Mouse (Mus musculus) heart, postnatal 36 days (tissue): Measurements from ENCODE around the gene Cebpb. TPM values are rescaled to one million over a fixed set of nuclear protein-coding genes. Genes with fewer than 3 reads are reported as not detected.
A peak's percentile ranks its signal among the peaks of the same experiment; 100 is the strongest.
"Not testable (repeated sequence)": the region's sequence is repeated elsewhere in the genome, so short reads cannot be mapped to it uniquely, and the experiment has no call there.

ENCODE experiments used
- DNase-seq, 2 experiments: peaks; one replicate each; pipeline ENCODE4 v3.0.0; 2021 to 2022
- intact Hi-C: fragments of 180-260 bp; cut with DNase I; formaldehyde crosslinking; loops from one replicate; pipeline ENCODE4 v1.15.1; 2025
- total RNA-seq, 2 experiments: library from RNA; stranded (reverse); gene quantifications; 2 replicates each; pipeline ENCODE4 v1.2.3; 2021

Cebpb gene
- total RNA-seq, result 100 to 1,000 TPM in 1 of 2 experiments, 10 to 100 TPM in 1; 93.7 to 108 TPM

DNA sequence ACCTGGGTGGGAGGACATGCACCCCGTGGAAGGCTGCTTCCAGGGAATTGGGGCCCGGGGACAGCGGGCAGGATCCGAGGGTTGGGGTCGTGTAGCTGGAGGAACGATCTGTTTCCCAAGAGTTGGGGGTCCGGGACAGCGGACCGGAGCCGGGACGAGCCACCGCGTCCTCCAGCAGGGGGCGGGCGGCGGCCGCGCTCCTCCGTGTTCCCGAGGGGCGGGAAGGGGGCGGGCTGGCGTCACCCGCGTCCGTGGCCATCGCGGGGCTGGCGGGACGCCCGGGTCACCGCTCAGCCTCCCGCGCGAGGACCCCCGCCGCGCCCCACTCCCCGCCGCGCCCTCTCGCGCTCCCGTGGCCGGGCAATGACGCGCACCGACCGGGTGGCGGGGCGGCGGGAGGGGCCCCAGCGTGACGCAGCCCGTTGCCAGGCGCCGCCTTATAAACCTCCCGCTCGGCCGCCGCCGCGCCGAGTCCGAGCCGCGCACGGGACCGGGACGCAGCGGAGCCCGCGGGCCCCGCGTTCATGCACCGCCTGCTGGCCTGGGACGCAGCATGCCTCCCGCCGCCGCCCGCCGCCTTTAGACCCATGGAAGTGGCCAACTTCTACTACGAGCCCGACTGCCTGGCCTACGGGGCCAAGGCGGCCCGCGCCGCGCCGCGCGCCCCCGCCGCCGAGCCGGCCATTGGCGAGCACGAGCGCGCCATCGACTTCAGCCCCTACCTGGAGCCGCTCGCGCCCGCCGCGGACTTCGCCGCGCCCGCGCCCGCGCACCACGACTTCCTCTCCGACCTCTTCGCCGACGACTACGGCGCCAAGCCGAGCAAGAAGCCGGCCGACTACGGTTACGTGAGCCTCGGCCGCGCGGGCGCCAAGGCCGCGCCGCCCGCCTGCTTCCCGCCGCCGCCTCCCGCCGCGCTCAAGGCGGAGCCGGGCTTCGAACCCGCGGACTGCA is at the start of gene Cebpb:
Cebpb (plus strand) TSS at position 418 of the 954 bp plus-strand sequence.
- DNase-seq, result peak; percentile 92 to 97
- intact Hi-C loops, result loop anchor here (2.0 to 10.0 kb wide), 3 partner anchors 90 to 386 kb away; no protein-coding TSS in a partner anchor

- peak in 1 of 2 experiments; percentile 48 for DNase-seq
- intact Hi-C loops, result loop anchor here (5.0 kb wide), 1 partner anchor 257 kb away; no protein-coding TSS in a partner anchor
These were observed 48.4 kb upstream of the Cebpb start for GRCm38 (mm10) chr2:167640279-167640678.

DNA sequence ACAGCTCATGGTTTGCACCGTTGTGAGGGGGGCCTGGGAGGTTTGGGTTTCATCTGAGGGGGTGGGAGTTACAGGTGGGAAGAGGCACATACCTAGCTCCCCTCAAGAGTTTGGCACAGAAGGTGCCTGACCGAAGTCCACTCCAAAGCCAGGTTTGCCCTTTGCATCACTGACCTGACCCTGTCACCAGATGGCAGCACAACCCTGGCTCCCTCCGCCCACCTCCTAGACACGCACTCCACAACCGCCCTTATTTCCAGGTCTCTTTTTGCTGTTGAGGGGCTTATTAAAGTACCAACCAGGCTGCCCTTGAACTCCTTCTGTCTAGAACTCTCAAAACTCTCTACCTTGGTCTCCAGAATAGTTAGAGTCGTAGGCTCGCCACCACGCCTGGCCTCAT is 47.4 kb upstream of the Cebpb start:
- peak; percentile 60 to 61 for DNase-seq
- intact Hi-C loops, result loop anchor here (1.0 to 5.0 kb wide), 2 partner anchors 34 to 256 kb away; no protein-coding TSS in a partner anchor

- intact Hi-C loops, result loop anchor here (5.0 kb wide), 1 partner anchor 255 kb away; no protein-coding TSS in a partner anchor
- DNase-seq, result no peak
These were observed 46.6 kb upstream of the Cebpb start for GRCm38 (mm10) chr2:167642164-167642563.

GRCm38 (mm10) chr2:167643356-167644052 is 45.2 kb upstream of the Cebpb start:
- intact Hi-C loops, result loop anchor here (5.0 kb wide), 1 partner anchor 254 kb away; no protein-coding TSS in a partner anchor
- DNase-seq, result not testable (repeated sequence)

- intact Hi-C loops, result no loop called here
- DNase-seq, result no peak
These were observed 42.3 kb upstream of the Cebpb start for GRCm38 (mm10) chr2:167646411-167646810.

- DNase-seq, result no peak
- intact Hi-C loops, result no loop called here
These were observed 39.3 kb upstream of the Cebpb start for GRCm38 (mm10) chr2:167649290-167650032.

GRCm38 (mm10) chr2:167651622-167652021 is 37.1 kb upstream of the Cebpb start:
- DNase-seq, result no peak
- intact Hi-C loops, result no loop called here

- DNase-seq, result no peak
- intact Hi-C loops, result no loop called here
These were observed 36.0 kb upstream of the Cebpb start for GRCm38 (mm10) chr2:167652694-167653093.

GRCm38 (mm10) chr2:167654911-167655600 is 33.7 kb upstream of the Cebpb start:
- DNase-seq, result no peak
- intact Hi-C loops, result no loop called here

DNA sequence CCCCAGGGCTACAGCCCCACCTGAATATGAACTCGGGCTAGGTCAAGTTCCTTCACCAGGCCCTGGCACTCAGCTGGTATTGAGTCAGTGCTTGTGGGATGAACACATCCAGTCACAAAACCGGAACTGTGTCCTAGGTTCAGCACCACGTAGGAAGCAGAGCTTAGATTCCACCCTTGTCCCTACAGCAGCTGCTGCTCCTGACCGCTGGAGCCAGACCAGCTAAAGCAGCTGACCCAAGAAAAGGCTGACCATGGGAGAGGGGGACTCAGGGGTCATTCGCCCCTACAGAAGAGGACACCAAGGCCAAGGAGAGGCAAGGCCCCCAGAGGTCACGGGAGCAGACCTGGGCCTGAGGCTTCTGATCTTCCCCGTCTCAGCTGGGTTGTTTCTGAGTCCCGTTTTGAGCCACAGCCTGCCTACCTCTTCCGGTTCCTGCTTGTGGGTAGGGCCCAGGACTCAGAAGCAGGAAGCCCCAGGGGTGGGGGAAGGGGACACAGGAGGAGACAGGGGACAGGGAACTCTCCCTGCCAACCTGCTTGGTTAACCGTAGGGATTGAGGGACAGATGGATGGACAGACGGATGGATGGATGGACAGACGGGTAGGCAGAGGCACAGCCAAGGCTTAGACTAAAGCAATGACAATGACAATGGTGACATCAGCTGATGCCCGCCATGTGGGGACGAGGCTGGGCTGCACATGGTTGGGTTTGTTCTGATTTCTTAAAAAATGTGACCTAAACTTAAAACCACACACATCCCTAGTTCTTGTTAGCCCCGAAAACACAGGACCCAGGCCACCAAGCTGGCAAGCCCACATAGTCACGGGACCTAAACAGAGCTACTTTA is 31.9 kb upstream of the Cebpb start:
- intact Hi-C loops, result no loop called here
- DNase-seq, result peak; percentile 50 to 51

DNA sequence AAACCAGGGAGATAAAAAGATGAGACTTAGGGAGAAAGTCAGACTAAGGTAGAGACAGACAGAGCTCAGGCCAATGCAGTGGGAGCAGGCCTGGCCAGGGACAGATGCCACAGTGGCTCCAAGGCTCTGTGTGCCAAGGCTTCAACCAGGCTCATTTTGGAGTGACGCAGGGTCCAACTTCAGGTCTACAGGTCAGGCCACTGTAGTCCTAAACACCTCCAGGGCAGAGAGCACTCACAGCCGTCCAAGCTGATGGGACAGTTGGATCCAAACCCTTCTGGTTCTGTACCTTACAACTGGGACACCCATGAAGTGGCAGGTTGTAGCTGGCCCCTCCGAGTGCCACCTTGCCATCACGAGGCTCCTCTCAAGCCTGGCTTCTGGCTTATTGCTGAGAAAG is 30.7 kb upstream of the Cebpb start:
- no peak for DNase-seq
- intact Hi-C loops, result no loop called here

- intact Hi-C loops, result no loop called here
- DNase-seq, result no peak
These were observed 30.0 kb upstream of the Cebpb start for GRCm38 (mm10) chr2:167658712-167659111.

DNA sequence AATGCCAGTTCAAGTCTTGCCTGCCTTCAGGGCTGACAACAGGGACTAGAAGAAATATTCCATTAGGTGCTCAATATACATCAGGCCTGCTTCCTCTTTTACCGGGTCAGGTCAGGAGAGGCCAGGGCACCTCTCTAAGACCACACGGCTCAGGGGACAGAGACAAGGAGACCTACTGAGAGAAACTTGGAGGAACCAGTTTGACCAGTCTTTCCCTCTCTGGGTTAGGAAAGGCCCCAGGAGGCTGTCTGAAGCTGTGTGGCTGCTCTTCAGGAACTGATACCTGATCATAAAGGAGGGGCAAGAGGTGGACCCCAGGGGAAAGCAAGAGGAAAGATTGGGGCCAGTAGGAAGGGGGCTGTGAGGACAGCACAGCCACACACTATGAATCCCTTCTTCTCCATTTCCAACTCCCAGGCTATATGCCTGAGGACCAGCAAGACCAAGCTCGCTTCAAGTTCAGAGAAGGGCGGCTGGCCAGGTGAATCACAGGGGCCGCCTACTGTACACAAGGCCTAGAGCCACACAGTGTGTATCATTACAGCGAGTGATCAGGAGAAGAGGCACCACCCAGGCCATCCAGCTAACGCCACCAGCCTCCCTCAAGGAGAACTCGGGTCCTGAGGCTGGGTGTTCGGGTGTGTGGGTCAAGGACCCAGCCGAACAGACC is 29.4 kb upstream of the Cebpb start:
- intact Hi-C loops, result no loop called here
- DNase-seq, result no peak

- intact Hi-C loops, result no loop called here
- peak; percentile 64 for DNase-seq
These were observed 28.7 kb upstream of the Cebpb start for GRCm38 (mm10) chr2:167659847-167660610.

GRCm38 (mm10) chr2:167660611-167660971 is 28.1 kb upstream of the Cebpb start:
- DNase-seq, result no peak
- intact Hi-C loops, result no loop called here

- peak; percentile 95 to 96 for DNase-seq
- intact Hi-C loops, result no loop called here
These were observed 27.2 kb upstream of the Cebpb start, which contains the start of gene Gm20431 for GRCm38 (mm10) chr2:167661270-167662203. Gene Gm20431, minus strand, starts transcription at chr2:167661496.
